In genomic region chr10:95623518-95623905, GRCm38 (mm10) we compare ENCODE assay signal across 20 mouse cellular contexts. TPM values are rescaled to one million over a fixed set of nuclear protein-coding genes. Genes with fewer than 3 reads are reported as not detected.
DNase-seq lines count a peak whose midpoint lies in the region; ATAC-seq lines count a peak whose summit lies in the region.
"Had no signal": no experiment of that assay in that cellular context is flagged by ENCODE, and none has a peak within 500 bp of the region (broad histone marks: within the 10 kb centered on the region; RNA-seq: fewer than 3 reads in every experiment).

No protein-coding gene starts in this region.

- no peak for DNase-seq in heart, postnatal 36 days
- DNase-seq in kidney, postnatal 36 days, result no peak
- no peak for DNase-seq in testis, postnatal 10 days (ENCODE audit: low spot score)
- DNase-seq in spleen, postnatal 4 days (ENCODE audit: low spot score in 2 of 2), result no peak
- DNase-seq: cerebellum, postnatal 36 days; lung, postnatal 4 days; thymus, postnatal 4 days had no signal

- no peak overlapping the region for H3K4me2 ChIP-seq in heart, embryonic 13.5 days
- H3K4me2 ChIP-seq in kidney, embryonic 16.5 days (replicated peaks; ENCODE audit: low read depth, low read length), result no peak overlapping the region
- H3K4me2 ChIP-seq in liver, embryonic 15.5 days, result no peak overlapping the region
- H3K4me2 ChIP-seq: lung, embryonic 14.5 days; midbrain, embryonic 12.5 days; neural tube, embryonic 15.5 days had no signal

- no peaks in the 10 kb centered on the region for H3K9me3 ChIP-seq in heart, embryonic 13.5 days
- H3K9me3 ChIP-seq in kidney, embryonic 16.5 days (ENCODE audit: low read length), result no peaks in the 10 kb centered on the region
- H3K9me3 ChIP-seq in liver, embryonic 15.5 days (replicated peaks), result no peaks in the 10 kb centered on the region
- H3K9me3 ChIP-seq: limb, embryonic 10.5 days; midbrain, embryonic 12.5 days; neural tube, embryonic 15.5 days had no signal

- intact Hi-C loops in heart, postnatal 36 days (cut with DNase I), result no loop called here

- H3K4me1 ChIP-seq in heart, embryonic 13.5 days, result peaks cover 29% of the 10 kb centered on the region
- H3K4me1 ChIP-seq in kidney, embryonic 16.5 days (ENCODE audit: insufficient read depth, low read length), result peaks cover 8% of the 10 kb centered on the region
- peaks cover 7% of the 10 kb centered on the region; the same call in 1 of the 2 replicates for H3K4me1 ChIP-seq in brown adipose tissue, adult 24 weeks (ENCODE audit: control insufficient read depth, insufficient read depth, insufficient read length, low read length)
- H3K4me1 ChIP-seq in liver, embryonic 15.5 days (replicated peaks), result peaks cover 9% of the 10 kb centered on the region

- H3K27ac ChIP-seq in heart, embryonic 13.5 days (replicated peaks), result 0 out of 2 replicates have a peak overlapping the region, but pooled peaks have one; percentile 32
- no peak overlapping the region for H3K27ac ChIP-seq in kidney, embryonic 16.5 days (ENCODE audit: low read length)
- H3K27ac ChIP-seq in brown adipose tissue, adult 24 weeks (replicated peaks; ENCODE audit: low read depth, low read length), result peak overlapping the region; percentile 79
- peak overlapping the region; percentile 35 for H3K27ac ChIP-seq in liver, embryonic 15.5 days (replicated peaks)
- H3K27ac ChIP-seq: midbrain, embryonic 12.5 days; neural tube, embryonic 15.5 days had no signal

- no peaks in the 10 kb centered on the region for H3K36me3 ChIP-seq in heart, embryonic 13.5 days
- H3K36me3 ChIP-seq in kidney, embryonic 16.5 days (ENCODE audit: insufficient read depth, low read length), result no peaks in the 10 kb centered on the region
- no peaks in the 10 kb centered on the region for H3K36me3 ChIP-seq in liver, embryonic 15.5 days (replicated peaks)
- H3K36me3 ChIP-seq: limb, embryonic 10.5 days; midbrain, embryonic 12.5 days; neural tube, embryonic 15.5 days had no signal

- H3K9ac ChIP-seq in heart, embryonic 13.5 days, result no peak overlapping the region
- H3K9ac ChIP-seq in kidney, embryonic 16.5 days (replicated peaks; ENCODE audit: low read length), result no peak overlapping the region
- no peak overlapping the region for H3K9ac ChIP-seq in liver, embryonic 15.5 days
- H3K9ac ChIP-seq: lung, embryonic 14.5 days; midbrain, embryonic 12.5 days; neural tube, embryonic 15.5 days had no signal

- 64% methylated on average over 4 of the region's 4 CpGs for WGBS in heart, embryonic 13.5 days
- 64% methylated on average over 4 of the region's 4 CpGs for whole genome bisulfite sequencing in kidney, embryonic 16.5 days
- WGBS in liver, embryonic 15.5 days (ENCODE audit: insufficient replicate concordance), result 53% methylated on average over 4 of the region's 4 CpGs

- H3K4me3 ChIP-seq in heart, embryonic 13.5 days, result no peak overlapping the region
- H3K4me3 ChIP-seq in kidney, embryonic 16.5 days (ENCODE audit: low read length), result no peak overlapping the region
- H3K4me3 ChIP-seq in brown adipose tissue, adult 24 weeks (ENCODE audit: insufficient read depth, low read depth, low read length), result no peak overlapping the region
- H3K4me3 ChIP-seq in liver, embryonic 15.5 days (replicated peaks), result no peak overlapping the region
- H3K4me3 ChIP-seq: limb, embryonic 10.5 days; midbrain, embryonic 12.5 days; neural tube, embryonic 15.5 days had no signal

- H3K27me3 ChIP-seq in heart, embryonic 13.5 days (replicated peaks), result no peaks in the 10 kb centered on the region
- no peaks in the 10 kb centered on the region for H3K27me3 ChIP-seq in kidney, embryonic 16.5 days (ENCODE audit: insufficient read depth, low read length)
- H3K27me3 ChIP-seq in liver, embryonic 15.5 days, result 0 out of 2 replicates have a peak, but pooled peaks cover 1% of the 10 kb centered on the region
- H3K27me3 ChIP-seq: CH12.LX; midbrain, embryonic 12.5 days; neural tube, embryonic 15.5 days had no signal

- no peak for ATAC-seq in heart, embryonic 13.5 days (ENCODE audit: extremely low read depth, insufficient number of reproducible peaks, low FRiP score, low TSS enrichment)
- 0 out of 2 replicates have a peak, but pooled peaks have one; percentile 19 for ATAC-seq in kidney, embryonic 16.5 days (ENCODE audit: low FRiP score, low TSS enrichment)
- ATAC-seq in liver, embryonic 15.5 days (ENCODE audit: insufficient read depth), result peak; percentile 44; the same call in 1 of the 2 replicates
- ATAC-seq: forebrain, embryonic 14.5 days had no signal

RNA-seq across cellular contexts. Expression of gene Anapc15-ps, which starts 49.7 kb away (rescaled TPM):
- polyA plus RNA-seq in heart, embryonic 13.5 days (2015; fragmentation: Nextera tagmentation; extraction: Ambion mirVana), result not detected in 2 replicates
- total RNA-seq in heart, postnatal 36 days (2021), result not detected
- polyA plus RNA-seq in kidney, embryonic 16.5 days (2015; fragmentation: Nextera tagmentation; extraction: Ambion mirVana), result 1.8 TPM in 1 of 2 replicates, not detected in the other
- not detected in 2 replicates for polyA plus RNA-seq in brown adipose tissue, adult 24 weeks (2012; ENCODE audit: insufficient read depth, insufficient read length, missing spikeins)
- polyA plus RNA-seq in liver, embryonic 15.5 days (2015; fragmentation: Nextera tagmentation; extraction: Ambion mirVana), result not detected in 2 replicates
- total RNA-seq: gastrocnemius, postnatal 4 days; heart, postnatal 14 days had no signal
- polyA plus RNA-seq: forebrain, embryonic 14.5 days; limb, embryonic 10.5 days; lung, embryonic 14.5 days; midbrain, embryonic 12.5 days; neural tube, embryonic 15.5 days; testis, adult 2 months had no signal

RNA-seq across cellular contexts. Expression of gene Nudt4, which starts 59.6 kb away (rescaled TPM):
- polyA plus RNA-seq in heart, embryonic 13.5 days (2015; fragmentation: Nextera tagmentation; extraction: Ambion mirVana), result 85.2 and 107 TPM in 2 replicates
- total RNA-seq in heart, postnatal 36 days (2021), result 100 to 1,000 TPM; 245 to 277 TPM
- 119 and 132 TPM in 2 replicates for polyA plus RNA-seq in kidney, embryonic 16.5 days (2015; fragmentation: Nextera tagmentation; extraction: Ambion mirVana)
- 168 and 234 TPM in 2 replicates for polyA plus RNA-seq in brown adipose tissue, adult 24 weeks (2012; ENCODE audit: insufficient read depth, insufficient read length, missing spikeins)
- 85.3 and 87.5 TPM in 2 replicates for polyA plus RNA-seq in liver, embryonic 15.5 days (2015; fragmentation: Nextera tagmentation; extraction: Ambion mirVana)
